Mouse (Mus musculus) intestine, postnatal 0 days (tissue): Measurements from ENCODE around the gene Rasal3. TPM values are rescaled to one million over a fixed set of nuclear protein-coding genes. Genes with fewer than 3 reads are reported as not detected.

Experiments used
- ATAC-seq: fragments of 200-750 bp; cut with Nextera tagmentation; 2 replicates; pipeline ENCODE4 v1.8.0; 2017; ENCODE audit warnings: mild to moderate bottlenecking, moderate TSS enrichment, moderate library complexity
- H3K27ac ChIP-seq: fragments of 300-500 bp; sonication (generic); 2 replicates; pipeline ENCODE4 v1.5.1; 2014; ENCODE audit warnings: mild to moderate bottlenecking, low read depth, low read length, moderate library complexity
- H3K27me3 ChIP-seq: fragments of 300-500 bp; sonication (generic); replicated peaks from 2 replicates; pipeline ENCODE4 v1.6.1; 2014; ENCODE audit warnings: low read length, mixed read lengths; ENCODE audit not compliant: control insufficient read depth, insufficient read depth
- H3K36me3 ChIP-seq: fragments of 300-500 bp; sonication (generic); 2 replicates; pipeline ENCODE4 v1.6.1; 2014; ENCODE audit warnings: mild to moderate bottlenecking, moderate library complexity; ENCODE audit not compliant: control insufficient read depth, insufficient read depth
- H3K4me1 ChIP-seq: fragments of 300-500 bp; sonication (generic); replicated peaks from 2 replicates; pipeline ENCODE4 v1.6.1; 2014; ENCODE audit warnings: antibody characterized with exemption, low read length, mixed read lengths; ENCODE audit not compliant: control insufficient read depth, insufficient read depth
- H3K4me2 ChIP-seq: fragments of 300-500 bp; sonication (generic); replicated peaks from 2 replicates; pipeline ENCODE4 v1.6.1; 2014; ENCODE audit warnings: low read depth, mild to moderate bottlenecking, moderate library complexity
- H3K4me3 ChIP-seq: fragments of 300-500 bp; sonication (generic); 2 replicates; pipeline ENCODE4 v1.5.1; 2014; ENCODE audit warnings: low read depth, low read length
- H3K9ac ChIP-seq: fragments of 300-500 bp; sonication (generic); 2 replicates; pipeline ENCODE4 v1.6.1; 2014; ENCODE audit warnings: mild to moderate bottlenecking, low read depth, low read length
- H3K9me3 ChIP-seq: fragments of 300-500 bp; sonication (generic); 2 replicates; pipeline ENCODE4 v1.6.1; 2016; ENCODE audit warnings: mixed run types; ENCODE audit not compliant: control insufficient read depth
- CTCF ChIP-seq: sonication (generic); IDR thresholded peaks from 2 replicates; pipeline ENCODE4 v1.5.1; 2016; ENCODE audit warnings: low read depth, mild to moderate bottlenecking, control low read depth, antibody characterized with exemption, moderate library complexity
- WGBS: fragments of 180-500 bp; shearing (Covaris S2); extraction: QIAGEN DNeasy Blood & Tissue Kit; methylation state at CpG from one replicate; pipeline ENCODE4 v1.1.7; 2014; 5-methylcytosine and 5-hydroxymethylcytosine counted together
- polyA plus RNA-seq: library from polyadenylated mRNA; unstranded; fragments of >200 nt; fragmentation: Nextera tagmentation; extraction: Ambion mirVana; gene quantifications from 2 replicates; pipeline ENCODE4 v1.2.1, GENCODE M21; 2015

Gene Rasal3
- polyA plus RNA-seq, 1 experiment from 2014 or later: 1.1 TPM

GRCm38 (mm10) chr17:32355031-32355430 lies 48.4 kb downstream of the Rasal3 start:
- Histone ChIP-seq H3K4me2 (no peak overlapping the region), H3K27me3 (no peaks in the 10 kb centered on the region), H3K27ac (no peak overlapping the region), H3K4me3 (no peak overlapping the region), H3K9me3 (no peaks in the 10 kb centered on the region), H3K4me1 (no peaks in the 10 kb centered on the region), H3K9ac (no peak overlapping the region), H3K36me3 (peaks cover 57% of the 10 kb centered on the region)
- 94% methylated on average over 6 of the region's 6 CpGs for whole genome bisulfite sequencing
- no peak for ATAC-seq
- no peak for TF ChIP-seq CTCF

- no peak for ATAC-seq
- WGBS: 73% methylated on average over 5 of the region's 5 CpGs
- Histone ChIP-seq H3K27ac (no peak overlapping the region), H3K36me3 (peaks cover 49% of the 10 kb centered on the region), H3K4me3 (no peak overlapping the region), H3K4me2 (no peak overlapping the region), H3K4me1 (no peaks in the 10 kb centered on the region), H3K9me3 (no peaks in the 10 kb centered on the region), H3K27me3 (no peaks in the 10 kb centered on the region), H3K9ac (no peak overlapping the region)
- no peak for TF ChIP-seq CTCF
Measured at GRCm38 (mm10) chr17:32354211-32354610, 49.2 kb downstream of the Rasal3 start.

- Histone ChIP-seq H3K27ac (no peak overlapping the region), H3K4me2 (no peak overlapping the region), H3K27me3 (no peaks in the 10 kb centered on the region), H3K36me3 (peaks cover 44% of the 10 kb centered on the region), H3K4me1 (no peaks in the 10 kb centered on the region), H3K9me3 (no peaks in the 10 kb centered on the region), H3K9ac (no peak overlapping the region), H3K4me3 (no peak overlapping the region)
- TF ChIP-seq CTCF: no peak
- ATAC-seq: no peak
- WGBS: 67% methylated on average over 4 of the region's 4 CpGs
Measured at GRCm38 (mm10) chr17:32353696-32354095, 49.7 kb downstream of the Rasal3 start.

- Histone ChIP-seq H3K4me1 (no peaks in the 10 kb centered on the region), H3K4me2 (no peak overlapping the region), H3K27ac (no peak overlapping the region), H3K27me3 (no peaks in the 10 kb centered on the region), H3K9me3 (no peaks in the 10 kb centered on the region), H3K9ac (no peak overlapping the region), H3K4me3 (no peak overlapping the region), H3K36me3 (peaks cover 25% of the 10 kb centered on the region)
- no peak for ATAC-seq
- TF ChIP-seq CTCF: no peak
Measured at GRCm38 (mm10) chr17:32351726-32352125, 51.7 kb downstream of the Rasal3 start.

GRCm38 (mm10) chr17:32351269-32351668 lies 52.1 kb downstream of the Rasal3 start:
- Histone ChIP-seq H3K9ac (peak overlapping the region; percentile 5; the same call in 1 of the 2 replicates), H3K4me2 (peak overlapping the region; percentile 86), H3K4me3 (no peak overlapping the region; the same call in 1 of the 2 replicates), H3K9me3 (no peaks in the 10 kb centered on the region), H3K27ac (no peak overlapping the region), H3K27me3 (no peaks in the 10 kb centered on the region), H3K36me3 (peaks cover 21% of the 10 kb centered on the region), H3K4me1 (no peaks in the 10 kb centered on the region)
- ATAC-seq: no peak
- TF ChIP-seq CTCF: no peak
- 63% methylated on average over 3 of the region's 3 CpGs for whole genome bisulfite sequencing

GRCm38 (mm10) chr17:32350382-32350983 lies 52.9 kb downstream of the Rasal3 start, which contains the start of gene Akap8l:
TSS of gene Akap8l (minus strand) at chr17:32350607.
- H3K4me1 ChIP-seq: no peaks in the 10 kb centered on the region
- no peaks in the 10 kb centered on the region for H3K27me3 ChIP-seq
- peaks cover 17% of the 10 kb centered on the region for H3K36me3 ChIP-seq
- no peaks in the 10 kb centered on the region for H3K9me3 ChIP-seq
- ATAC-seq: peak; percentile 98
- peak within 1 kb of the TSS; percentile 86 for H3K4me2 ChIP-seq
- H3K4me3 ChIP-seq: peak within 1 kb of the TSS; percentile 67
- TF ChIP-seq CTCF: no peak
- peak within 1 kb of the TSS; percentile 61 for H3K9ac ChIP-seq
- H3K27ac ChIP-seq: peak within 1 kb of the TSS; percentile 51
- under 1% methylated on average over 37 of the region's 37 CpGs for WGBS
